Mouse (Mus musculus) erythroid progenitor cell, adult 5-6 weeks (primary cell): ENCODE measurements around the gene Il6st. TPM values are rescaled to one million over a fixed set of nuclear protein-coding genes. Genes with fewer than 3 reads are reported as not detected.

Source experiments
- ATAC-seq: replicated peaks from 2 replicates; pipeline ENCODE4 v1.8.0; 2016; ENCODE audit warnings: moderate number of reproducible peaks, mild to moderate bottlenecking, moderate TSS enrichment, inconsistent platforms; ENCODE audit not compliant: poor library complexity, low FRiP score, severe bottlenecking
- total RNA-seq, 2 experiments: library from RNA; stranded (forward) in 1 of 2; stranded (reverse) in 1 of 2; fragments of 150-400 nt in 1 of 2; fragments of 186-747, 209-891 nt in 1 of 2; gene quantifications; 2 replicates each; pipeline versions ENCODE4 v1.2.3 to v1.2.4; 2015 to 2017; ENCODE audit warnings: low replicate concordance in 2 of 2

Il6st gene
- total RNA-seq, 2 experiments from 2014 or later = 4.1 to 27.7 TPM

DNA sequence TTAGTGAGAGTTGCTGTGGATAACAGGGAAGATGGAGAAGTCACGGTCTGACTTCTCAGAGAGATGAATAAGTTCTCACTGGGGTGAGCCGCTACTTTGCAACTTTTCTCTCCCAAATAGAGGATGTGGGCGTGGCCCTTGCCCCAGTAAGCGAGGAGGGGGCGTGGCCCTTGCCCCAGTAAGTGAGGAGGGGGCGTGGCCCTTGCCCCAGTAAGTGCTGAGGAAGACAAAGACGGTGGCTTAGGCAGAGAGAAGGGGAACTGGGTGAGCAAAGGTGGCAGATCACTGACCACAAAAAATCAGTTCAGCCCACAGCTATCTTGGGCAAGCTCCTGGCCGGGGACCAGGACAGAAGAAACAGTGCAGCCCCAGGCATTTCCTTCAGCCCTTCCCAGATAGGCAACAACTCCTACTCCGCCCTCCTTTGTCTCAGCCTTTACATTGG is 23.9 kb upstream of the Il6st start:
- ATAC-seq = no peak

DNA sequence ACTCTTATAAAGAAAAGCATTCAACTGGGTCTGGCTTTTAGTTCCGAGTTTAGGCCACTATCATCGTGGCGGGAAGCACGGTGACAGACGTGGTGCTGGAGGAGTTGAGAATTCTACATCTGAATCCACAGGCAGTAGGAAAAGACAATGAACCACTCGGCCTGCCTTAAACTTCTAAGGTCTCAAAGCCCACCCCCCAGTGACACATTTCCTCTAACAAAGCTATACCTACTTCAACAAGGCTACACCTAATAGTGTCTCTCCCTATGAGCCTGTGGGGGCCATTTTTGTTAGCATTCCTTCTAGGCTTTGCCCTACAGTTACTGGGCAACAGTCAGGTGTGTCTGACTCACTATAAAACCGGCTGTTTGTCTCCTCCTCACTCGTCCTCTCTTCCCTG is 23.2 kb upstream of the Il6st start:
- ATAC-seq = no peak

DNA sequence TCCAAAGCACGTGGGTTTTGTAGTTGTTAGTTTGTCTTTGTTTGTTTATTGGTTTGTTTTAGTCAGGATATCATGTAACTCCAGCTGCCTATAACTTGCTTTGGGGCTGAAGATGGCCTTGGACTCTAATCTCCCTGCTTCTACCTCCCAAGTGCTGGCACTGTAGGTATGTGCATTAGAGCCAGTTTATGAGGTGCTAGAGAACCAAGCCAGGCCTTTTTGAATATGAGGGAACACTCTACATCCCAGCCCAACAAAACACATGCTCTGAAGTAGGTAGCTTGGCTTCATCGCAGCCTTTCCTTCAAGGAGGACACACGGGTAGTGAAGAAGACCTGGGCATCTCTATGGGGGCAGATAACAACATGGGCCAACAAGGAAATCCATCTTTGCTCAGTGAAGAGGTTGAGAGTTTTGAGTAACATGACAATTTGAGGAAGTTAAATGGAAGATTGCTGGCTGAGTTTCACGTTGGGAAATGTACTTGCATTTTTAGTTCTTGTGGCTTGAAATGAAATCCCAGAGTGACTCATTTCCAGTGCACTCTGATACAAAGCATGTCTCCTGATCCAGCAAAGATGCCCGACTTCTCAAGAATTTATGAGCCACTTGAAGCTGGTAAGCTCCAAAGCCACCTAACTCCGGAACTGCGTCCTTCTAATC is 20.9 kb upstream of the Il6st start:
- ATAC-seq = no peak

GRCm38 (mm10) chr13:112447108-112447665 is 16.7 kb upstream of the Il6st start:
- ATAC-seq = no peak

DNA sequence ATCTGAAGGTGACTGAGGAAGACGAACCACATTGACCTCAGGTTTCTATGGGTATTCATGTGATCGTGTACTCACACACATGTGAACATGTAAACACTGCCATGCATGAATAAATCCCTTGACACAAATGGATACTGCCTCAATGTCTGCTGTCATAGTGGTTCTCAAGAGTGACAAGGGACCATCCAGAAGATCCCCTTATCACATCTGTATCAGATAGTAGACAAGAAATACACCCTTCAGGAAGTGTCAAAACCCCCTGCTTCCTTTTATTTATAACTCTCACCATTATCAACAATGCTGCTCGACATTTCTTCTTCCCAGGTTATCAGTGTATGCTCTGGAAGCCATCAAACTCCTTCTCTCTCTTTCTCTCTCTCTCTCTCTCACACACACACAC is 13.7 kb upstream of the Il6st start:
- no peak for ATAC-seq

- no peak for ATAC-seq
Measured at GRCm38 (mm10) chr13:112457366-112457765, 6.5 kb upstream of the Il6st start.

DNA sequence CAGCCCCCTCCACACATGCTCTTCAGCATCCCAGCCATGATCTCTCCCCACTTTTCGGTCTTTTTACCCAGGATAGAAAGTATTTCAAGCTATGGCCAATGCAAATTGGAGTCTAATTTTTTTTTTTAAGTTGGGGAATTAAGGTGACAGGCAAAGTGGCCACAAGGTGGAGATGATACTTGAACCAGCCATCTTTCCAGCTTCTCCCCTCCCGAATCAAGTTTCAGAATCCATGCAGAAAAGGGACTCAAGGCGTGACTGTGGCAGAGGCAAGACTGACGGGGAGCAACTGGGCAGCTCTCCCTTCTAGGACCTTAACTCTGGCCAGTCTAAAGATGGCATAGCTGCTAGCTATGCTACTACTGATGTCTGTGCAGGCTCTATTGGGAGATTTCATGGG is 5.9 kb upstream of the Il6st start:
- no peak for ATAC-seq

DNA sequence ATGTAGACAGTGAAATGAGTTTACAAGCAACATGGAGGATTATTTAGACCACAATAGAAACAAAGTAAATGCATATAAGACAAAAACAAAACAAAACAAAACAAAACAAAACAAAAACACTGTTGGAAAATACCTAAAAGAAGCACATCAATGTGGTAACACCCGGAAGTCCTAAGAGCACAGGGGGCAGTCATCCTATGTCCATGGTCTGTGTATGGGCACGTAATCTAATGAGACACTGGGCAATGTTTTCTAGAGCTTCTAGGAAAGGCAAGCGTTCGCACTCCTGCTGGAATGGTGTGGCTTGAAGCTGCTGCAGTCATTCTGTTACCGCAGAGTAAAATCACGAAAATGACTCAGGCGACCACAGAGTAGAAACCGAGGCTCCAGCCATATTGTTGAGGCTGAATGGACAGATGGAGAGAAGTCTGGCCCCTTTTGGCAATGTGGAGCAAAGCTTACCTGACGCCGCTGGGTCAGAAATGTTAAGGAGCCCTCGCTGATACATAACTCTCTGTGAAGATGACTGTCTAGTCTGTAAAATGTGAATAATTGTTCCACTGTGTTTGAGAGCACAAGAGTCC is 5.3 kb upstream of the Il6st start:
- ATAC-seq = no peak

GRCm38 (mm10) chr13:112459956-112460355 is 3.9 kb upstream of the Il6st start:
- no peak for ATAC-seq

DNA sequence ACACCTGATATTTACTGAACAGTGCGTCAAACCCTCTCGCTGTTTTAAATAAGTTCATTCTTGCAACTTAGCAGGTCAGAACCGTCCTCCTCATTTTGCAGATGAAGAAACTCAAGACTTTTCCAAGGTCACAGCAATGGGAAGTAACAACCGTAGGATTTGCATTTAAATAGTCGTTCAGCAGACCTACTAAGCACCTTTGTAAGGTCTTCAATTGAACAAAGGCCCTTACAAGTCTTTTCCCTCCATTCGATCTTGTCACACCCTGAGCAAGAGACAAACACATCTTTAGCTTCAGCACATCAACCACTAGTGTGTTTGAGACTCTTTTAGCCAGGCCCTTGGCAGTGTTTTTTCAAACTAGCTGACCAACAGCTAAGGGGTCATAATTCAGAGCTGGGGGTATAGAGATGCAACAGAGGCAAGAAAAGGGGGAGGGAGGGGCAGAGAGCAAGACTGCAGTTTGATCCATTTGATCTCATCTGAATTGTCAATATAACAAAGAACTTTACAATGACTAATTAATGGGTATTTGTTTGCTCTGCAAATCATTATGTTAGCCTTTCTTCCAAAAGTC is 1.4 kb upstream of the Il6st start:
- no peak for ATAC-seq

DNA sequence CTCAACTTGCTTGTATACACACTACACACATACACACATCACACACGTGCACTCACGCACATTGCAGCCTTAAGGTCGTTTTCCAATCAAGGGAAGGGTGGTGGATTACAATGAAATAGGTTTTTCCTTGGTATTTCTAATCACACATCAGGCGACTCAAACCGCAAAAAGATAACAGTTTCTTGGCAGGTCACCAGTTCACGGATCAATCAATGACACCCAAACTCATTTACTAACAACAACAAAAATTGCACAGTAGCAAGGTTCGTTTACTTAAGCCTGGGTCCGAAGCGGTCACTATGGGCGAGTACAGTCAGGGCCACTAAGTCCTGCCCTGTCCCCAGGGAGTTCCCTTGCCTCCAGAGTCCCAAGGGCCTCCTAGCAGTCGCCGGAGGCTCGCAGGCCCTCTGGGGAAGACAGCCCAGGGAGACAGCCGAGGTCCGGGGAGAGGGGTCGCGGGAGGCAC is 500 bp upstream of the Il6st start:
- ATAC-seq = peak; percentile 30; the same call in 1 of the 2 replicates

DNA sequence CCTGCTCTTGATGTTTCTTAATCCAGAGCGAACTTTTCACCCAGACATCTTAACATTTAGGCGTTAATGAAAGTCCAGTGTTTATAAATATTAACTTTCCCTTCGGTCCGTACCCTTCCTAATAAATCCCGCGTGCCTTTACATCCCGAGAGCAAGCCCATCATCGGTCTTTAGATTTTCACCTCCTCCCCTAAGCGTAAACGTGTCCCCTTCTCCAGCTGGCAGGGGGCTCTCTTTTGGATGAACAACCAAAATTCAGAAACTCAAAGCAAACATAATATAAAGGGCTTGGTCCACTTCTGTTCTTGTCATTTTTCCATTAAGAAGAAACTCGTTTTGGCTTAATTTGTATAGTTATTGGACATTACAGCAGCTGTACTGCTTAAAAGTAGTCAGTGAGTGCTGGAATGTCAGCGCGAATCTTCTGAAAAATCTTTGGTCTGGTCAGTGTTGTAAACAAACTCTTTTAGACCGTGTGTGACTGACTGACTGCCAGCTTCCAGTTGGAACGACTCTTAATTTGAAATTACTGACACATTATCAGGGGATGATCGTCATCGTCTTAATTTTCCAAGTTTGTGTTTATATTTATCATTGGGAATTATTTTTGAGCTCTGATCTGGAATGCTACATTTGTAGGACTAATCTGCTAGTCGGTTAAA is 887 bp downstream of the Il6st start:
- ATAC-seq = no peak

DNA sequence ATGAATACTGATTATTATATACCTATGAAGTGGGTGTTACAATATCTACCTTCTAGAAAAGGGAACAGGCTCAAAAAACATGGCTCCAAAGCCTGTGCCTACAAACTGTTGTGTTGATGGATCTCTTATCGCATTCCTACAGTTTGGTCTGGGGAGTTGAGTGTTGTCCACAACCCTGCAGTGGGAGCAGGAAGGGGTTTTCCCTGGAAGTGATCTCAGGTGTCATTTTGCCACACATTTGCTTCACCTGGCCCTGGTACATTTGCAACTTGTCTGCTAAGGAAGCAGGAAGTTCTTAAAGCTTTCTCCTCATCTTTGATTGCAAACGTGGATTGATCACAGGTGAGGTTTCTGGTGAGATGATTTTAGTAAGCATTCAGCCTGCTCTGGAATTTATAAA is 1.7 kb downstream of the Il6st start:
- no peak for ATAC-seq

- no peak for ATAC-seq
Measured at GRCm38 (mm10) chr13:112466136-112466945, 2.5 kb downstream of the Il6st start.

- no peak for ATAC-seq
Measured at GRCm38 (mm10) chr13:112466946-112467255, 3.0 kb downstream of the Il6st start.

- ATAC-seq = no peak
Measured at GRCm38 (mm10) chr13:112467384-112467783, 3.5 kb downstream of the Il6st start.

DNA sequence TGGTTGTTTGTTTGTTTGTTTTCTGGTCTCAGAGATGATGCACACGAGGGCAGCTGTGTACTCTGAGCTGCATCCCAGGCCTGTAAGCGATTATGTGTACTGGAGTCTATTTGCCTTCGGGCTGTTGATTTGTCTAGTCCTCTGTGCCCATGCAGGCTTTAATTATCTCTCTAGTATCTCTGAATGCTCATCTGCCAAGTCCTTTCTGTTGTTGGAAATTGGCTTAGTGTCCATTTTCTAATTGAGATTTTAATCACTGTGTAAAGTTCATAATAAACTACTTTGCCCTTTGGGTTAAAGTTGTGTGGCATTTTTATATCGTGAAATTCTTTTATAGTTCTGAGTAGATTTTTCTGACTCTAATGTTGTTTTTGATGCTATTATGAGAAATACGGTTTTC is 5.6 kb downstream of the Il6st start:
- no peak for ATAC-seq

DNA sequence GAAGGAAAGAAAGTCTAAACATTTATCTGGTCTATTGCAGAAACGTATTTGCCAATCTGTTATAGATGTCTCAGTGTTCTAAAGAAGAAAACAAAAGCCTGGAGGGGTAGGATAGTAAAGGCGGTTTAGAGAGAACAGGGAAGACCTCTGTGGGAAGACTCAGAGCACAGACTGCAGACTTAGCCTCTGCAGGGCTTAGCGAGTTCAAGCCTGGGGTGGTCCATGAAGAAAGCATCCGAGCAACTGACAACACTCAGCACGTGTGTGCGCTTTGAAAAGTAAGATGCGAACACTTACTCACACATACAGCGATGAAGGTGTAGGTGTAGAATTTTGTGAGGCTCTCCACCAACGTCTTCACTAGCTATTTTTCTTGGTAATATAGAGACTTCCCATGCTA is 7.3 kb downstream of the Il6st start:
- ATAC-seq = no peak

DNA sequence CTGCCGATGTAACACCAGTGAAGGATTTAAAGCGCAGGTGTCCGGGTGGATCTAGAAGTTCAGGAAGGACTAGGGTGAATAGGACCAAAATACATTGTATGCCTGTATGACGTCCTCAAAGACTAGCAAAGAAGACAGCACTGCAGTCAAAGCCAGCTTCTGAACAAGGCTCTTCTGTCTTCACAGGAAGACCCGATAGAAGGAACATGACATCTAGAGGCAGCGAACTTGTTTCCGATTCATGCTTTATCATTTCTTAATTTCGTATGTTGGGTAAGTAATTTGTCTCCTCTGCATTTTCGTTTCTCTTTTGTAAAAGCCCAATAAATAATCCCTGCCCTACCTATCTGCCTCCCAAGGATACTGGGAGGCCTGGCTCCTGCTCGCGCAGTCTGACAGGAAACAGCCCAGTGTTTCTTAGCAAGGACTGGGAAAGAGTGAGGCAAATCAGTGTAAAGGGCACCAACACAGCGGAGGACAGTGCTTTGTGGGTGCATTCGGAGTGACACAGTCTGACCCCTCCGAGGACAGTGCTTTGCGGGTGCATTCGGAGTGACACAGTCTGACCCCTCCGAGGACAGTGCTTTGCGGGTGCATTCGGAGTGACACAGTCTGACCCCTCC is 8.6 kb downstream of the Il6st start:
- ATAC-seq = no peak
